Mouse (Mus musculus): ENCODE results near the gene Tmem150c.

DNA sequence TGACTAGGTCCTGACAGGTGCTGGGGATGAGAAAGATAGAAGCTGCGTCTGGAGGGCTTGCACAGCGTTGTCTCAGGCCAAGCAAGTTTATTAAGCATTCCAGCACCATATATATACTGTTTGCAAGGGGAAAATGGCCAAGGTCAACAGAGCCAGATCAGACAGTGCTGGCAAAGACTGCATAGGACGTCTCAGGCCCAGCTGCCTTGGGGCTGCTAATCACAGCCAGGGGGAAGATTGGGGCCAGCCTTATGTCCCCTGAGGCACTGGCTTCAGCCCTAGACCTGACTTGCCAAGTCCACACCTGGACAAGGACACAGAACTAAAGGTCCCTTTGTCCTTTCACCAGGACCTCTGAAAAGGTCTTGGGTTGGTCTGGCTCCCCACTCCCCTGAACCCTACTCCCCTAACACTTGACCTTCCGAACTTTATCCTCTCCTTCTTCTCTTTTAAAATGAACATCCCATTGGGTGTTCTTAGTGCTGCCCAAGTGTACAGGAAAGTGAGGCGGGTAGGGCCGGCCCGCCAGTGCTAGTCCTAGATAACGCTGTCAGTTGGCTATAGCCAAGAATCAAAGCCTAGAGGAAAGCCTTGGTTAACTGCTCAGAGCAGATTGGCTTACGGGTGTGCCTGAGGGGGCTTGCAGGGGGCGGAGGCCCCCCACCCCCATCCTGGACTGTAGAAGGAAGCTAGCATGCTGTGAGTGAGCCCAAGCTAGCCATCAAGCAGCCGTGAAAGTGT lies 104.6 kb downstream of the Tmem150c start:
- no peak for TF ChIP-seq CTCF (conservative IDR thresholded peaks at IDR 0.05; ENCODE audit: low read length)
- no peak for TF ChIP-seq POU5F1 (IDR thresholded peaks at IDR 0.05; ENCODE audit: borderline replicate concordance, low read length)
- TF ChIP-seq NANOG (IDR thresholded peaks at IDR 0.05; ENCODE audit: borderline replicate concordance, low read length) = no peak
